In the genomic region with DNA sequence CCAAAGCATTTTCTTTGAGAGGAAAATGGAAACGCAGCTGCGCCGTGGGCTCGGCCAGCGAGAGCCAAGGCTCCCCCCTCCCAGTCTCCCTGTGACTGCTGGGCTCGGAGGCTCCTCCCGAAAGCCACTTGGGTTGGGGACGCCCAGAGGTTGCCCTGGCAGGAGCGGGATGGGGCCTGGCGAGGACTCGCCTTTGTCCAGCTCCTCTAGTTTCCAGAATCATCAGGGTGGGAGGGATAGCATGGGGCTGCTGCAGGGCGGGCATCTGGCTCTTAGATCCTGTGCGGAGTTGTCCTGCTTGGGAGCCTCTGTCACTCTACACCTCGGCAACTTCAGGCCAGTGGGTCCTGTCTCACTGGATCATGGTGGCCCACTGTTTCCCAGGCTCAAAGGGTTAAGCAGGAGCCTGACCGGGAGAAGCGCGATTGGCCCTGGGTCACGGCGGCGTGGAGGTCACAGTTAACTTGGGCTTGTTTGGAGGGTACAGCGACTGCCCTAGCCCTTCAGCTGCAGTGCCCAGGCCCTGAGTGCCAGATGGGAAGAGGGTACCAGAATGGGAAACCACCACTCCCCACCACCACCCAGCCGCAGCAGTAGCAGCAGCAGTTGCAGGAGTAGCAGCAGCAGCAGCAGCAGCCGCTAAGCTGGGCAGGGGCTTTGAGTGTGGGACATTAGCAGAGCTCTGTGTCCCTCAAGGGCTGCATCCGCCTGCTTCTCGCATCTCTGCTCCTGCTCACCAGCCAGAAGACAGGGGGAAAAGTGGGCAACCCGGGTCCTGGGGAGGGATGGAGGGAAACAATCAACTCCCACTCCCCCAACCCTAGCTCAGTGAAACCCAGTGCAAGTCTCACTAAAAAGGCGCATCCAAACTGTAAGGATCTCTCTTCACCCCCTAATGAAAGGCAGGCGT, we compare ENCODE assay signal across 9 mouse cellular contexts. TPM values are rescaled to one million over a fixed set of nuclear protein-coding genes. Genes with fewer than 3 reads are reported as not detected.
DNase-seq lines count a peak whose midpoint lies in the region; ATAC-seq and TF ChIP-seq lines count a peak whose summit lies in the region.
"Had no signal": no experiment of that assay in that cellular context is flagged by ENCODE, and none has a peak within 500 bp of the region (broad histone marks: within the 10 kb centered on the region; RNA-seq: fewer than 3 reads in every experiment).

No protein-coding gene starts in this region.

- peaks cover 73% of the 10 kb centered on the region for H3K27me3 ChIP-seq in E14TG2a.4 (ENCODE audit: insufficient read depth, low read length)
- peaks cover 69% of the 10 kb centered on the region for H3K27me3 ChIP-seq in embryonic facial prominence, embryonic 14.5 days (replicated peaks; ENCODE audit: control insufficient read depth, insufficient read depth, low read length)
- H3K27me3 ChIP-seq in hindbrain, embryonic 16.5 days (replicated peaks; ENCODE audit: control insufficient read depth, insufficient read depth, low read length) = no peaks in the 10 kb centered on the region

- peak overlapping the region; percentile 99 for H3K4me2 ChIP-seq in embryonic facial prominence, embryonic 14.5 days (ENCODE audit: low read depth, low read length)
- H3K4me2 ChIP-seq in hindbrain, embryonic 16.5 days (ENCODE audit: low read length) = peak overlapping the region; percentile 96

- no peak for TF ChIP-seq CTCF in E14TG2a.4 (conservative IDR thresholded peaks at IDR 0.05; ENCODE audit: low read length)

- ATAC-seq in embryonic facial prominence, embryonic 14.5 days (ENCODE audit: low read depth) = peak; percentile 28; the same call in 1 of the 2 replicates
- peak; percentile 50 for ATAC-seq in hindbrain, embryonic 16.5 days

- no peaks in the 10 kb centered on the region for H3K9me3 ChIP-seq in E14TG2a.4 (ENCODE audit: low read length)
- H3K9me3 ChIP-seq in embryonic facial prominence, embryonic 14.5 days (ENCODE audit: control insufficient read depth, low read length) = no peaks in the 10 kb centered on the region
- H3K9me3 ChIP-seq in hindbrain, embryonic 16.5 days (ENCODE audit: control insufficient read depth, low read length) = no peaks in the 10 kb centered on the region

- H3K4me3 ChIP-seq in E14TG2a.4 (replicated peaks; ENCODE audit: low read length) = peak overlapping the region; percentile 51; the same call in 1 of the 2 replicates
- peak overlapping the region; percentile 59 for H3K4me3 ChIP-seq in embryonic facial prominence, embryonic 14.5 days (ENCODE audit: low read depth, low read length)
- H3K4me3 ChIP-seq in hindbrain, embryonic 16.5 days (ENCODE audit: low read length) = peak overlapping the region; percentile 73

- WGBS in embryonic facial prominence, embryonic 14.5 days = 2% methylated on average over 28 of the region's 28 CpGs
- 0% methylated on average over 28 of the region's 28 CpGs for WGBS in hindbrain, embryonic 16.5 days

- no peaks in the 10 kb centered on the region for H3K36me3 ChIP-seq in E14TG2a.4 (ENCODE audit: insufficient read depth, low read length)
- H3K36me3 ChIP-seq in embryonic facial prominence, embryonic 14.5 days (ENCODE audit: control insufficient read depth, insufficient read depth, low read length) = no peaks in the 10 kb centered on the region
- no peaks in the 10 kb centered on the region for H3K36me3 ChIP-seq in hindbrain, embryonic 16.5 days (ENCODE audit: control insufficient read depth, insufficient read depth, low read length)

- H3K9ac ChIP-seq in embryonic facial prominence, embryonic 14.5 days (ENCODE audit: low read depth, low read length) = peak overlapping the region; percentile 45
- peak overlapping the region; percentile 86 for H3K9ac ChIP-seq in hindbrain, embryonic 16.5 days (ENCODE audit: low read depth, low read length)
- H3K9ac ChIP-seq: liver, embryonic 14.5 days had no signal

- H3K4me1 ChIP-seq in E14TG2a.4 (replicated peaks; ENCODE audit: low read depth, low read length) = peaks cover 34% of the 10 kb centered on the region
- peaks cover 9% of the 10 kb centered on the region for H3K4me1 ChIP-seq in embryonic facial prominence, embryonic 14.5 days (ENCODE audit: control insufficient read depth, insufficient read depth, low read length)
- peaks cover 22% of the 10 kb centered on the region for H3K4me1 ChIP-seq in hindbrain, embryonic 16.5 days (ENCODE audit: control insufficient read depth, insufficient read depth, low read depth, low read length)

- H3K27ac ChIP-seq in embryonic facial prominence, embryonic 14.5 days (replicated peaks; ENCODE audit: low read depth, low read length) = no peak overlapping the region
- H3K27ac ChIP-seq in hindbrain, embryonic 16.5 days (ENCODE audit: low read depth, low read length) = peak overlapping the region; percentile 85
- H3K27ac ChIP-seq: liver, embryonic 14.5 days had no signal

- DNase-seq in cerebellum, adult 9-11 months = peak; percentile 17
- no peak for DNase-seq in cerebellum, adult 11 months
- DNase-seq in embryonic facial prominence, embryonic 14.5 days (ENCODE audit: low spot score) = no peak
- peak; percentile 35 for DNase-seq in mesoderm, embryonic 11.5 days (ENCODE audit: low read depth, low spot score)
- peak; percentile 4 for DNase-seq in yolk sac, embryonic 10.5 days (ENCODE audit: low spot score)
- no peak for DNase-seq in adipocyte (ENCODE audit: low spot score)

RNA-seq across cellular contexts. Expression of a gene that starts 1.6 kb away (rescaled TPM):
- polyA plus RNA-seq in embryonic facial prominence, embryonic 14.5 days (2014; fragmentation: Nextera tagmentation; extraction: Ambion mirVana) = 4.4 and 4.7 TPM in 2 replicates
- polyA plus RNA-seq in hindbrain, embryonic 16.5 days (2015; fragmentation: Nextera tagmentation; extraction: Ambion mirVana) = 21.4 and 21.6 TPM in 2 replicates

Comparison
In these comparisons a context has a peak if more than half of its experiments do, and no peak if none do; other contexts are left out.
1. DNase-seq: peak in cerebellum, adult 9-11 months (single experiment), mesoderm, embryonic 11.5 days (single experiment) and yolk sac, embryonic 10.5 days (single experiment); none in cerebellum, adult 11 months (single experiment), embryonic facial prominence, embryonic 14.5 days (single experiment) and adipocyte (single experiment).
2. Peak in every context shown above with its lines, with median percentiles within 50 percentile points of each other: H3K4me3 ChIP-seq.